Mouse (Mus musculus) adrenal gland, postnatal 10 days (tissue): ENCODE measurements around the gene Kcng3. TPM values are rescaled to one million over a fixed set of nuclear protein-coding genes. Genes with fewer than 3 reads are reported as not detected.

ENCODE experiments used
- DNase-seq: peaks from one replicate; pipeline ENCODE4 v3.0.0; 2021; ENCODE audit warnings: mixed read lengths
- total RNA-seq, 2 experiments: library from RNA; stranded (reverse); gene quantifications; 2 replicates each; pipeline ENCODE4 v1.2.3; 2021

Gene Kcng3
- total RNA-seq, 2 experiments from 2014 or later = 6.5 to 11.6 TPM

- DNase-seq = no peak
Measured at GRCm38 (mm10) chr17:83555836-83556235, 75.9 kb downstream of the Kcng3 start.

DNA sequence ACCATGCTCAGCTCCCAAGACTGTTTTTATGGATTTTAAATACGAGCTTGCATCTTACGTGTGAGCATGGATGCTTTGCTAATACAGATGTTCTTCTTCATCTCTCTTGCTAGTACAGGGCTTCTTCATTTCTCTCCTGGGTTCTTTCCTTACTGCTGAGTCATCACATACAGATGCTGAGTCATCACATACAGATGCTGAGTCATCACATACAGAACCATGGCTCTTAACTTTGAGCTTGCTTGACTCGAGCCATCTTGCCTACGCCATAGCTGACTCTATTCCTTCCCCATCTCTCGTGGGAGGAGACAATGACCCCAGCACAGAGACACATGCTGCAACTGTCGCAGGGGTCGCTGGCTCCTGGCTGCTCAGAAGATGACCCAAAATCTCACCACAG, 76.7 kb downstream of the Kcng3 start:
- no peak for DNase-seq

DNA sequence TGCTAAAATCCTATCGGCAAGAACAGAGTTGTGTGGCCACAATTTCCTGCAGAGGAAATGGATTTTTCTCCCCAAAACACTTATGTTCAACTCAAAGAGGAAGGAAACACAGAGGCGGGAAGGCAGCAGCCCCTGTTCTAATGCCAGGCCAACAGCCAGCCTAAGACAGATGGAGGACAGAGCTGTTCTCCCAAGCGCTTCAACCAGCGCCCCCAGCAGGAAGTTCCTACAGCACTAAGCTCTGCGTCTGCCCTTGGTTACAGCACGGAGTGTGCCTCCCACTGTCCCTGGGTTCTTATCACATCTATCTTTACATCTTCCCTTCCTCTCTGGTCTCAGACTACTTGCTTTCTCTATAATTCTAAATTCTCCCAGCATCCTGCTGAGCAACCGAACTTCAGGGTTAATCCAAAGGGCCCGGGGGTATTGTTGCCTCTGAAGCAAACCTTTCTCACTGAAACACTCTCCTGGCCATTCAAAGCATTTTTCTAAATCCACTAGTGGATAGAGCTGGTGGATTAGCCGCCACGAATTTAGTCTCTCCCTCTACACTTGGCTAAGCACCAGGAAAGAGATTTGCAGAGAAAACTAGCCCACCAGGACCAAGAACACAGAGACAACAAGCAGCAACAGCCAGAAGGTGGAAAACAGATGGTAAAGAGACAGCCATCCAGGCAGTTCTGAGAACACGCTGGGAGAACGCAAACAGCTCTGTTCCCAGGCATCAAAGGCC, 83.0 kb downstream of the Kcng3 start:
- peak; percentile 39 for DNase-seq

GRCm38 (mm10) chr17:83547145-83547544, 84.5 kb downstream of the Kcng3 start:
- no peak for DNase-seq

GRCm38 (mm10) chr17:83545756-83546742, 85.6 kb downstream of the Kcng3 start:
- DNase-seq = peak; percentile 47

GRCm38 (mm10) chr17:83545259-83545658, 86.4 kb downstream of the Kcng3 start:
- DNase-seq = no peak

- DNase-seq = no peak
Measured at GRCm38 (mm10) chr17:83542424-83542823, 89.3 kb downstream of the Kcng3 start.

GRCm38 (mm10) chr17:83539262-83540037, 92.2 kb downstream of the Kcng3 start:
- DNase-seq = no peak

DNA sequence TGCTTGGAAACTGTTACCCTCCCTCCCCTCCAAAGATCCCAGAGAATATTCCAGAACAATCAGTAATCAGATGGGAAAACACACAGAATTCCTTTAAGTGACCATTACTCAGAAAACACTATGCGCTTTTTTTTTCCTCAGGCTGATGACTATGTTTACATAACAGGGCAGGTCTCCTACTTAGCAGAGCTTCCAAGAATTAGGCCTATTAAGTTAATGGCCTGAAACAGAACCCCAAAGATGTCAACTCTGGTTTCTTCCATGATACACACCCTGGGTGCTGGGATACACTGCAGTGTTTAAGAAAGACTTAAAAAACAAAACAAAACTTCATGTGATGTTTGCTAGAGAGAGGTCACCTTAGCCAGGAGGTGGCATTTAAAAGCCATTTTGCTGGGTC, 93.0 kb downstream of the Kcng3 start:
- no peak for DNase-seq

DNA sequence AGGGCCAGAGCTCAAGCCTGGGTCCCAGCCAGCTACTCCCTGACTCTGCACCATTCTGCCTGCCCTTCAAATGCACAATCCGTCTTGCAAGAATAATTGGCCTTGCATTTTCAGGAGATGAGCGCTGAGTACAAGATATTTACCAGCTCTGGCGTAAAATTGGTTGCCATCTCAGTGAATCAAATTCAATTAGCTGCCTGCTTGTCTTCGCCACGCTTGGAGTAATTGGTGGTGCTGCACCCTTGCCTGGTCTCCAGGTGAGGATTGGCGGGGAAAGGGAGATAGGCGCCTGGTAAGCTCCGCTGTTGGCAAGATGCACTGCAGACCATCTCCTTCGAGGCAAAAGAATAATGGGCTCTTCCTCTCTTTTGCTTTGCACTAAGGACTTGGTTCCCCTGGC, 93.6 kb downstream of the Kcng3 start:
- DNase-seq = no peak

Other genes starting within 250 kb of the Kcng3 start
- gene Cox7a2l, start 114.6 kb downstream of the Kcng3 start, total RNA-seq = 100 to 1,000 TPM; 271 to 309 TPM
- gene Mta3, start 74.3 kb upstream of the Kcng3 start, total RNA-seq = 10 to 100 TPM; 60.9 to 70.6 TPM
- gene Haao, start 216.1 kb upstream of the Kcng3 start, total RNA-seq = 10 to 100 TPM; 12.6 to 27.1 TPM